Mouse (Mus musculus) central nervous system, embryonic 18 days (tissue): ENCODE results near the gene Olfr430. TPM values are rescaled to one million over a fixed set of nuclear protein-coding genes. Genes with fewer than 3 reads are reported as not detected.

Source experiments
- polyA plus RNA-seq: library from polyadenylated mRNA; depleted of rRNA; stranded (reverse); fragments of >200 nt; gene quantifications from 2 replicates; pipeline ENCODE4 v1.2.3, GENCODE M21; 2012; rRNA removed

Gene Olfr430
- polyA plus RNA-seq: not detected in 2 replicates

GRCm38 (mm10) chr1:174066305-174066704, at the start of gene Olfr430:
Gene Olfr430 (plus strand): TSS chr1:174066605.

GRCm38 (mm10) chr1:174031698-174032097, 34.7 kb upstream of the Olfr430 start, which contains the start of gene Ifi205:
Gene Ifi205 (minus strand): TSS chr1:174031810.

DNA sequence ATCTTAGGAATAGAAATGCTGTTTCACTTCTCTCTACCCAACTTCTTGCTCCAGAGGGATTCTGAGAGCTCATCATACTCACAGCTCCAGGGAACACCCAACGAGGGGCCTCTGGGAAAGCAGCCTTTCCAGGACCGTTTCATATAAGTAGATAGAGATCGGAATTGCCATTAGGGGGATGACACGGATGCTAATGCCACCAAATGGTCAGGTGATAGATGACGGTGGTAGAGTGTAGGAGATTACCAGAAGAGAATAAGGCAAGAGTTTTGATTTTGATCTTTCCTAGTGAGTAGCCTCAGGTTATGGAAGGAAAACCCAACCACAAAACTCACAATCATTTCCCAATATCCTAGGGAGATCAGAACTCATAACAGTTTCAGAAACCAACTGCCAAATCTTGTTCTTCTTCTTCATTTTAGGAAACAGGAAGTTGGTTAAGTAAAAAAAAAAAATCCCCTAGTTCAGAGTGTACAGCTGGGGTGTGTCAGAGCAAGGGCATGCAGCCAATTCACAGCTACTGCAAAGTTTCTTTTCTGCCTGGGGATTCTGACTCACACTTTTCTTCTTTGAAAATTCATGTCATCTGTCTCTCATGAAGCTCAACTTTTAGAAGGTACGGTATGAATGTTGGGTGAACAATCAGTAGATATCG, 25.8 kb upstream of the Olfr430 start, which contains the start of gene Olfr433:
Gene Olfr433 (plus strand): TSS at position 183 of the 655 bp plus-strand sequence.

DNA sequence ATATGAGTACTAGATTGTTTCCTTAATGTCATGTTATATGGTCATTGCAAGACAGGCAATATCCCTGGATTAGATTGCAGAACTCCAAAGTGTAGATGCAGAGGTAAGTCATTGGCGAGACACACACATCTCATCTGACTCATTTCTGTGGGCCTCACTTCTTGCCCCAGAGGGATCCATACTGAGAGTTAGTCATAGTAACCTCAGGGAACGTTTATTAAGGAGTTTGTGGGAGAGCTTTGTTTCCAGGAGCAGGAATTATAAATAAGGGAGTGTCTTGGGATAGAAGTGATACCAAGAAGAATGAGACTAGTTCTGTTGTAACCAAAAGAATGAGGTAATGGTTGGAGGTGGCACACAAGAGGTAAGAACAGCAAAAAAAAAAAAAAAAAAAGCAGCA, 17.5 kb upstream of the Olfr430 start, which contains the start of gene Olfr432:
Gene Olfr432 (plus strand): TSS at position 313 of the 400 bp plus-strand sequence.

DNA sequence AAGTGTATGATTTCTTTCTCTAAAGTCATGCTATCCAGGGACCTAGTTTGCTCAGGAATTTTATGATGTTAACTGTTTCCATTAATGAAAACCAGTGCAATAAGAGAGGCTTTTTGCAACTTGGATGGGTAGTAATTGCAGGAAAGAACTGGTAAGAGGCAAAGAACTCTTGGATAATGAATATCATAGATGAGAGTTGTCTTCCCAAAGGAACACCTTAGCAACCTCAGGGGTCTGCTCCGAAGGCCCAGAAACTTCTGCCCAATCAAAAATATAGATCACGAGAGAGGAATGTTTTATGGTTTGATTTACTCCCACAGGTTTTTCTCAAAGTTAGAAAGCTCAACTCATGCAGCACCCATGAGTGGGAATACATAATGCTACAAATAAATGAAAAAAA, 17.6 kb downstream of the Olfr430 start, which contains the start of gene Olfr429:
Gene Olfr429 (plus strand): TSS at position 301 of the 400 bp plus-strand sequence.

DNA sequence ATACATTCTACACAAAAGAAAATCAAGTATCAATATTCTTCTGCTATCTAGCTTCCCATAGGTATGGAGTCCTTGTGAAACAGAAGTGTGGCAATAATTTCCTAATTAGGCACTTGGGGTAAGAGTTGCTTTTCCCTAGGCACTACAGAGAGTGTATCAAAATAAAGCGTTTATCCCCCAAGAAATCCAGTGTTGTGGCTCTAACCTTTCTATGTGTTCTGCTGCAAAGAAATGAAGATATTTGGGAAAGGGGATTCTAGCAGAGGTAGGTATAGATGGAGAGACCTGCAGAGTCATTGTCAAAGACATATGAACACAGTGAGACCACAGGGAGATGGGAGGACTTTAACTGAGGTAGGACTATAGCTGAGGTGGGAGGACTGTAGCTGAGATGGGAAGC, 30.2 kb downstream of the Olfr430 start, which contains the start of gene Olfr427:
Gene Olfr427 (plus strand): TSS at position 301 of the 400 bp plus-strand sequence.

GRCm38 (mm10) chr1:174121062-174121461, 54.7 kb downstream of the Olfr430 start, which contains the start of gene Olfr231:
Gene Olfr231 (minus strand): TSS chr1:174121162.

Other genes starting within 250 kb of the Olfr430 start
- gene Ifi211, start 153.6 kb upstream of the Olfr430 start, polyA plus RNA-seq: 0.36 and 0.41 TPM in 2 replicates
- 2.8 and 4.0 TPM in 2 replicates for gene Mndal, start 124.1 kb upstream of the Olfr430 start, polyA plus RNA-seq
- 1.2 and 2.2 TPM in 2 replicates for gene Ifi203, start 123.9 kb upstream of the Olfr430 start, polyA plus RNA-seq
- gene Ifi202b, start 83.9 kb upstream of the Olfr430 start, polyA plus RNA-seq: not detected in 2 replicates
- gene Ifi205, start 34.8 kb upstream of the Olfr430 start, polyA plus RNA-seq: 0.04 and 1.9 TPM in 2 replicates
- not detected in 2 replicates for gene Olfr433, start 25.9 kb upstream of the Olfr430 start, polyA plus RNA-seq
- not detected in 2 replicates for gene Olfr432, start 17.4 kb upstream of the Olfr430 start, polyA plus RNA-seq
- gene Olfr429, start 17.7 kb downstream of the Olfr430 start, polyA plus RNA-seq: not detected in 2 replicates
- not detected in 2 replicates for gene Olfr427, start 30.3 kb downstream of the Olfr430 start, polyA plus RNA-seq
- gene Olfr231, start 54.6 kb downstream of the Olfr430 start, polyA plus RNA-seq: not detected in 2 replicates
- not detected in 2 replicates for gene Olfr424, start 64.9 kb downstream of the Olfr430 start, polyA plus RNA-seq
- not detected in 2 replicates for gene Olfr420, start 89.0 kb downstream of the Olfr430 start, polyA plus RNA-seq
- gene Spta1, start 106.2 kb downstream of the Olfr430 start, polyA plus RNA-seq: 0.01 and 0.03 TPM in 2 replicates
- gene Olfr419, start 185.5 kb downstream of the Olfr430 start, polyA plus RNA-seq: not detected in 2 replicates